Mouse (Mus musculus) adrenal gland, postnatal 4 days (tissue): ENCODE measurements around the gene Txnrd2. TPM values are rescaled to one million over a fixed set of nuclear protein-coding genes. Genes with fewer than 3 reads are reported as not detected.
A peak's percentile ranks its signal among the peaks of the same experiment; 100 is the strongest.

Source experiments
- DNase-seq, 2 experiments: peaks; one replicate each; pipeline ENCODE4 v3.0.0; 2021 to 2022; ENCODE audit warnings: low spot score in 2 of 2, mixed read lengths in 2 of 2
- long read RNA-seq, 2 experiments: library from polyadenylated mRNA; stranded (forward); transcript quantifications; one replicate each; pipeline ENCODE4 v2.0.0; 2021
- total RNA-seq, 2 experiments: library from RNA; stranded (reverse); gene quantifications; 2 replicates each; pipeline ENCODE4 v1.2.3; 2021

Txnrd2 gene
- total RNA-seq: 10 to 100 TPM; 60.2 to 67.6 TPM
- long read RNA-seq, experiment 1, transcript Txnrd2-206 (4 exons, 532 nt): major isoform, 6 of 126 reads
- long read RNA-seq, experiment 1, partial matches to known transcripts: 20 of 126 reads
- long read RNA-seq, experiment 1, other reads (novel, unspliced or antisense): 100 of 126 reads
- long read RNA-seq, experiment 2, partial matches to known transcripts: 30 of 219 reads
- long read RNA-seq, experiment 2, other reads (novel, unspliced or antisense): 189 of 219 reads

GRCm38 (mm10) chr16:18426215-18426791 is at the start of gene Txnrd2:
Txnrd2 (plus strand) TSS chr16:18426384.
- peak; percentile 57 to 61 for DNase-seq

GRCm38 (mm10) chr16:18377203-18377602 is 49.0 kb upstream of the Txnrd2 start:
- DNase-seq: no peak

DNA sequence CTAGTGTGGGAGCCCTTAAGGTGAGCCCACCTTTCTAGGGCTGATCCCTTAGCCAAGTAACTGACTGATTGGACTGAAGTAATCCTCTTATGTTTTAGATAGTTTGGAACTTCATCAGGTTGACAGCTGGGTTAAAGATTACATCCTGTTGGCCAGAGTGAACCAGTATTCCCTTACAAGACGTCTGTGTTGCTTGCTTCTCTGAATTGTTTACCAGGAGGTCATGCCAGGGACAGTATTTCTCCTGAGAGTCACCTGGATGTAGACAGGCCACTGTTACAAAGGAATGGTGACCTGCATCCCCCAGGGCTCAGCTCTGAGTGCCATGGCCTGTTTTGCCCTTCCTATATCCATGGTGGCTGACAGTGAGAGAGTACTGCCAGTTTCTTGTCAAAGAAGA is 47.7 kb upstream of the Txnrd2 start:
- no peak for DNase-seq

DNA sequence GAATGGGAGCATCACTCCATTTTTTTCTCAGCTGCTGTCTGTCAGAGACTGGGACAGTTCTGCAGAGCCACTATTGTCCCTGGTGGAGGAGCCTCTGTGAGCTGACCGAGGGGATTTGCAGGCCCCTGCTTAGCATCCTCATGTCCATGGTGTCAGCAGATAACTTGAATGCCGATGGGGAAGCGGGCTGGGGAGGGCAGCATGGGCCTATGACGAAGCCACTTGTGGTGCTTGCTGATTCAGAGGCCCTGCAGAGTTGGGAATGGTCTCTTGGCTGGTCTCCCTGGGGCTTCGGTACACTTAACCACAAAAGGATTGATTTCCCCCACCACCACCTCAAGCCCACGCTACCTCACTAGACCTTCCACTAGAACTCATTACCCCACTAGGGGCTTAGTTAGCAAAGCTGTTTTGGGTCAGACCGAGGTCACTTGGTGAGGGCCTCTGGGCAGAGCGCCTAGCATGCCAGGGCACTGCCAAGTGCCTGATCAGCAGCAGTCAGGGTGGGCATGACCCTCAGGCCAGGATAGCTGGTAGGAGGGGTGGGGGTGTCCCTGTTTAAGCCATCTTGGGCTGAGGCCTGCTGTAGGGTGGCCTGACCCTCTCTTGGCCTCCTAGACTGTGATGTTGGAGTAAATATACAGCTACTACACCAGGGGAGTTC is 46.7 kb upstream of the Txnrd2 start:
- DNase-seq: no peak

GRCm38 (mm10) chr16:18380495-18381063 is 45.6 kb upstream of the Txnrd2 start:
- DNase-seq: no peak

- no peak for DNase-seq
Observed at GRCm38 (mm10) chr16:18381621-18382258, 44.4 kb upstream of the Txnrd2 start.

GRCm38 (mm10) chr16:18383045-18383726 is 43.0 kb upstream of the Txnrd2 start:
- no peak for DNase-seq

- no peak for DNase-seq
Observed at GRCm38 (mm10) chr16:18383756-18384155, 42.4 kb upstream of the Txnrd2 start.

- DNase-seq: no peak
Observed at GRCm38 (mm10) chr16:18384211-18384610, 42.0 kb upstream of the Txnrd2 start.

DNA sequence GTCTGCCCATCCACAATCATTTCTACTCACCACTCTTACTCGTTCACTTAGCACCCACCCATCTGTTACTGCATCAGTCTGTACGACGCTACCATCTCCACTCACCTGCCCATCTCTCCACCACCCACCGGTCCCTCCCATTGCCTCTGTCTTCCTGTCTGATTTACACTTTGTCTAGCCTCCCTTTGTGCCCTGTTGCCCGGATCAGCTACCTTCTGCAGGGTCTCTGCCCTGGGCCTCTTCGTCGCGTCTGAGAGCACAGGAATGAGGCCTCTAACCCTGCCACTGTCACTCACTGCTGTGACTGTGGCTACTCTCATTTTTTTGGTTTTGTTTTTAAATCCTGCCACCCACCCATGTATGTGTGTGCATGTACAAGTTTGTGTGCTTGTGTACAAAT is 41.5 kb upstream of the Txnrd2 start:
- no peak for DNase-seq

DNA sequence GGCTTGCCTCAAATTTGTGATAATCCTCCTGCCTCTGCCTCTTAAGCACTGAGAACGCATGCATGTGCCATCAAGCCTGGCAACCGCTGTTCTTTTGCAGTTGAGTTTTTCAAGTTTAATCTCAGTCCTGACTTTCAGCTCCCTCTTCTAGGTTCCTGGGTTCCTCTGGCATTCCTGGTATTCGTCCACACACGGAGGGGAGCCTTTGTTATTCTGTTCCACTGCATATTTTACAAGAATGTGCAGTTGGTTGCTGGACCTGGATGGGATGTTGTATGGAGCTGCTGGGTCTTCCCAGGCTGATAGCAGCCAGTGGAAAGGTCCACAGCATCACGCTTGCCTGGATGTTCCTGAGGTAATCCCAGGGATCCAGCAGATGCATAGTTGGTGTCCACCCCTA is 40.8 kb upstream of the Txnrd2 start:
- DNase-seq: no peak

DNA sequence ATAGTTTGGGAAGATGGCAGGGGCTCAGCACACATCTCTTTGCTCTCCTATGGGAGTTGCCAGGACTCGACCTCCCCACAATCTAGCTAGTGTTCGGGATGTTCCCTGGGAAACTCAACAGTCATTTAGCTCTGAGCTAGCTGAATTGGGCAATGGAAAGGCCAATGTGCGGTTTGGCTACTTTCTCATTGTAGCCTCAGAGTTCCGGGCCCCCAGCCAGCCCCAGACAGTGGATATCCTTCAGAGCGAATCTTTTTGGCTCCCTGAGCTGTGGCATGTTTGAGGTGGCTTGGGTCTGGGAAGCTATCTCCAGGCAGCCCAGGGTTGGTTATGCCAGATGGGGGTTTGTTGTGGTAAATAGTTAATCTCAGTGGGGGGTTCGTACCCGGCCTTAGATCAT is 39.7 kb upstream of the Txnrd2 start:
- no peak for DNase-seq

DNA sequence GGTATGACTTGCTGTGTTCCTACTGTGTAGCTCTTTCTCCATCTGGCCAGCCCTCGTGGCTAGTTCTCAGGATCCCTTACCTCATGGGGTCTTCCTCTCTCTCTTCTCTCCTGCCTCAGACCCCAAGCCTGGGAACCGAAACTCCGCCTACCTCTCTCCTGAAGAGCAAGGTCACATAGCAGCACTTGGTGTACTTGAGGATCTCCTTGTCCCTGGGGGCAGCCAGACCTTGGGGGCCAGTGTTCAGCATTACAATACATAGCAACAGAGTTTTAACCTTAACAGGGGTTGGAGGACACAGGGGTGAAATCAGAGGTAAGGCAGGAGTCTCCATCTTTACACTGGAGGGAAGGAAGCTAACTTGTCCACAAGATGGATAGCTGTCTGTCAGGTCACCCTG is 39.2 kb upstream of the Txnrd2 start:
- DNase-seq: no peak

DNA sequence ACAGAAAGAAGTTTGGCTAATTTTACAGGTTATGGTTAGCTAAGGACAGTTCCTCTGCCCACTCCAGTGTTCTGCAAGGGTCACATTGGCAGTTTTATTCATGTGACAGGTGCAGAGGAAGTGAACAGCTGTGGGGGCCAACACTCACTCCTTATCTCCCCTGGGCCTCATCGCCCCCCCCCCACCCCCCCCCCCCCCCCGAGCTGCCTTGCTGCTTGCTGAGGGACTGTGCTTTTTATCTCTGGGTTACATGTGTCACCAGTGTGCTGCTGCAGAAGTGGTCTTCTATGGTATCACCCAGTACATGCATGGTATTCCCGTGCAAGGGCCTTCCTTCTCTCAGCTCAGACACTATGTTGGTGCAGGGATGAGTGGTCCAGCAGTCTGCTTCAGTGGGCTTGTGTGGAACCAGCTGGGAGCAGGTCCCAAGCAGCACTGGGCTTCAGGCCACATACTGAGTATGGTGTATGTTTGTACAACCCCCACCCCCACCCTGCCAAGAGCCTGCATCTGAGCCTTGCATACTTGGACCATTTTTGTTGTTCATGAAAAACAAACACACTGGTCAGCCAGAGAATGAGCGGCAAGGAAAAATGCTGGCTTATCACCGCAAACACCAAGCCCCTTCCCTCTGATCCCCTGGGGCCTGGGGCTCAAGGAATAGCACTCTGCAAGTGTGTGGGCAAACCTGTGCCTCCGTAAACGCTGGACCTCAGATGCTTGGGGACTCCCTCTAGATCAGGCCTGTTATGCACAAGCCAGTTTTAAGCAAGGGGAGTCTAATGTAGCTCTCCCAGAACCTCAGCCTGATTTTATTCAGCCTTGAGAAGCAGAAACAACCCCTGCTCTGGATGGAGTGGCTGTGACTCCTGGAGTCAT is 38.2 kb upstream of the Txnrd2 start:
- no peak for DNase-seq

DNA sequence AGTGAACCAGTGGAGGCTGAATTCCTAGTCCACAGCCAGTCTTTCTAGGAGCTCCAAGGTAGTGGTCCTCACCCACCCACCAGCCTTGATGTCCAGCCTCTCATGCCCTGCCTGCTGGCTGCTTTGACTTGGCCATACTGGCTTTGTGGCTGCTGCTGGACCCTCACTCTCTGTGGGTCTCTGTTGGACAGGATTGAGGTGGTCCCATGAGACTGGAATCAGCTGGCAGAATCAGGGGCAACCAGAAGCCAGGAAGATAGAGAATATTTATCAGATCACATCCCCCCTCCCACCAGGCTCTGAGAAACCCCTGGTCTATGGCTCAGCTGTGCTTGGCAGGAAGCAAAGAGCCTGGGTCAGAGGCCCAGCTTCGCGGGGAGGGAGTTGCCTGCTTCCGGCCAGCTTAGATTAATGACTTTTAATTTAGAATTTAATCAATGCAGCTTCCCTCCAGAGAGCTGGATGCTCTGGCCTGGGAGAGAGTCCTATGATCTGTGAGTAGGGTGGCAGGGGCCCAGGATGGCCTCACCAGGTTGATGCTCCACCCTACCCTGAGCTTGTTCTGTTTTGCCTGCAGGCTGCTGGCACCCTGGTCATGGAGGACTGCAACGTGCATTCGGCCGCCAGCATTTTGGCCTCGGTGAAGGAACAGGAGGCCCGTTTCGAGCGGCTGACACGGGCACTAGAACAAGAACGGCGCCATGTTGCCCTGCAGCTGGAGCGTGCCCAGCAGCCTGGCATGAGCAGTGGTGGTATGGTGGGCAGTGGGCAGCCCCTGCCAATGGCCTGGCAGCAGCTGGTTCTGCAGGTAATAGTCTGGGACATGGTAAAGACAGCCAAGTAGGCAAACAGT is 37.4 kb upstream of the Txnrd2 start:
- DNase-seq: no peak

- DNase-seq: no peak
Observed at GRCm38 (mm10) chr16:18390399-18390798, 35.8 kb upstream of the Txnrd2 start.

GRCm38 (mm10) chr16:18391127-18391526 is 35.1 kb upstream of the Txnrd2 start:
- DNase-seq: no peak

- no peak for DNase-seq
Observed at GRCm38 (mm10) chr16:18391728-18392127, 34.5 kb upstream of the Txnrd2 start.
